Mouse (Mus musculus) liver, postnatal 0 days (tissue): ENCODE measurements around the gene A030005L19Rik.

Experiments used
- CTCF ChIP-seq: sonication (generic); IDR thresholded peaks from 2 replicates; pipeline ENCODE4 v1.5.1; 2016; ENCODE audit warnings: antibody characterized with exemption, low read depth
- EP300 ChIP-seq: IDR thresholded peaks from 2 replicates; pipeline ENCODE4 v1.6.1; 2016; ENCODE audit warnings: antibody characterized with exemption, low read depth, mild to moderate bottlenecking

DNA sequence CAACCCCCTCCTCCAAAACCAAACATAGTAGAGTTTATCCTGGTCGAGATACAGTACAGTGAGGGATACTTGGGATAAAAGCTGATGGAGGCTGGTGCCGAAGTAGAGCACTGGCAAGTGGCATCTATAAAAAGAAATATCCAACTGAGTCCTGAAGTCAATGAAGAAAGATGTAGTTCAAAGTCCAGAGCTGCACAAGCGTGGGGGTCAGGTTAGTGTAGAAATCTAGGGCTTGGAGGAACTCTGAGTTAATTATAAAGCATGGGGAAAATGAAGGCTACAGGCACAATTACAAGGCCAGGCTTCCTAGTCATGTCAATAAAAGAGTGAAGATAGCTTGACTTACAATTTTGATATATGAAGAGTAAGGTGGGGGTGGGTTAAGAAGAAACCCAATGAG, 11.9 kb upstream of the A030005L19Rik start:
- TF ChIP-seq EP300: no peak
- TF ChIP-seq CTCF: no peak
